Mouse (Mus musculus) liver, adult 2 months (tissue): ENCODE results near the gene Dusp2.

Experiments used
- CTCF ChIP-seq: fragments of 200-500 bp; IDR thresholded peaks from 2 replicates; pipeline ENCODE4 v1.5.1; 2011; ENCODE audit warnings: low read depth, low read length, control low read depth
- POLR2A ChIP-seq: fragments of 200-500 bp; IDR thresholded peaks from 2 replicates; pipeline ENCODE4 v1.6.1; 2011; ENCODE audit warnings: low read length, control low read depth; ENCODE audit not compliant: insufficient read depth; ENCODE audit errors: extremely low read depth

- TF ChIP-seq POLR2A (no peak), CTCF (no peak)
Observed at GRCm38 (mm10) chr2:127367126-127367820, 31.3 kb downstream of the Dusp2 start.
